Mouse (Mus musculus): ENCODE data around the gene Gm38655. TPM values are rescaled to one million over a fixed set of nuclear protein-coding genes. Genes with fewer than 3 reads are reported as not detected.

Gene Gm38655
- polyA plus RNA-seq (2015; fragmentation: Nextera tagmentation; extraction: Ambion mirVana): 0.19 TPM in 1 of 2 replicates, not detected in the other

DNA sequence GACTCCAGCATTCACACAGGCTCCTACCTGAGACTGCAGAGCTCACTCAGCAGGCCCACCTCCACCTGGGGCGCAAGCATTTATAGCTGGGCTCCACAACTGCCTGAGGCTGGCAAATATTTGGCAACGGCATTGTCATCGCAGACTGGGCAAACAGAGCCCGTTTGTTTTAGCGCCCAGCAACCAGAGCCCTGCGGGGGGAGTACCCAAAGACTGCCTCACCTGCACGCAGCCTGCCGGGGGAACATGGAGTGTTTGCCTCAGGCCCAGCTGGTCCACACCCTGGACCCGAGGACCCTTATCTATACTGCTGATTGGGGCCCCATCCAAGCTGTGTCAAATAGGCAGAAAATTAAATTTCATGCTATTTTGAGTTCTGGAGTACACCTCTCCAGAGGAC, at the start of gene Gm38655:
Gene Gm38655, minus strand, starts transcription at position 61 of the 400 bp plus-strand sequence.
- no peak for DNase-seq (ENCODE audit: low spot score)

DNA sequence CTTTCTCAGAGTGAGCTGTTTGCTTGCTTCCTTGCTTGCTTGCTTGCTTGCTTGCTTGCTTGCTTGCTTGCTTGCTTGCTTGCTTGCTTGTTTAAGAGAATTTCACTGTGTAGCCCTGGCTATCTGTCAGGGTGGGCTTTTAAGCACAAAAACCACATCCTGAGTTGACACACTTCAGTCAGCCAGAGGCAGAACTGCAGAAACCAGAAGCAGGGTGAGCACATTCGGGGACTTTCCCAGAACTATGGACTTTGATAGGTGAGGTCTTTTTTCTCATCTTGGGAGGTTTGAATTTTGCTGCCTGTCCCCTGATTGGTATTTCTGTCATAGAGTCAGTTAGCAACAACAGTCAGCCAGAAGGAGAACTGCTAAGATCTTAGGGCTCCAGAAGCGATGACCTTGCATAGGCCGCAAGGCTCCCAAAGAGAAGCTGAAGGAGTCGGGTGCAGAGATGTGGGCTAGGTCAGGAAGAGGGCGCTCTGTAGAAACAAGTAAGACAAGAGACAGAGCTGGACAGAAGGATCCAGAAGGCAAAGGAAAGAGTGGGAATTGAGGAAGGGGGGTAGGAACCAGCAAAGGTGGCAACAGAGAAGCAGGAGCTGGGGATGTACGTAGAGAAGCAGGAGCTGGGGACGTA, 49.4 kb upstream of the Gm38655 start:
- DNase-seq (ENCODE audit: low spot score): peak; percentile 78

- DNase-seq (ENCODE audit: low spot score): peak; percentile 61
Measured at GRCm38 (mm10) chr17:25222951-25223601, 47.8 kb upstream of the Gm38655 start.

GRCm38 (mm10) chr17:25222504-25222940, 47.3 kb upstream of the Gm38655 start:
- peak; percentile 77 for DNase-seq (ENCODE audit: low spot score)

- DNase-seq (ENCODE audit: low spot score): peak; percentile 82
Measured at GRCm38 (mm10) chr17:25221821-25222503, 46.7 kb upstream of the Gm38655 start.

- DNase-seq (ENCODE audit: low spot score): no peak
Measured at GRCm38 (mm10) chr17:25220746-25221145, 45.5 kb upstream of the Gm38655 start.

- peak; percentile 66 for DNase-seq (ENCODE audit: low spot score)
Measured at GRCm38 (mm10) chr17:25219492-25220295, 44.4 kb upstream of the Gm38655 start.

GRCm38 (mm10) chr17:25218967-25219366, 43.7 kb upstream of the Gm38655 start:
- no peak for DNase-seq (ENCODE audit: low spot score)

DNA sequence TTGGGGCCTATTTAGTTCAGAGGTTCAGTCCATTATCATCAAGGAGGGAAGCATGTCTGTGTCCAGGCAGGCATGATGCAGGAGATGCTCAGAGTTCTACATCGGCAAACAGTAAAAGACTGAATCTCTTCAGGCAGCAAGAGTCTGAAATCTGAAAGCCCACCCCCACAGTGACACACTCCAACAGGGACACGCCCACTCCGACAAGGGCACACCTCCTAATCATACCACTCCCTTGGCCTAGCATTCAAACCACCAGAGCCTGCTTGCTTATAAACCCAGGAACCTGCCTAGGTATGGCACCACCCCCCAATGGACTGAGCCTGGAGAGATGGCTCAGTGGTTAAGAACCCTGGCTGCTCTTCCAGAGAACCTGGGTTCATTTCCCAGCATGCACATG, 40.2 kb upstream of the Gm38655 start:
- no peak for DNase-seq (ENCODE audit: low spot score)

DNA sequence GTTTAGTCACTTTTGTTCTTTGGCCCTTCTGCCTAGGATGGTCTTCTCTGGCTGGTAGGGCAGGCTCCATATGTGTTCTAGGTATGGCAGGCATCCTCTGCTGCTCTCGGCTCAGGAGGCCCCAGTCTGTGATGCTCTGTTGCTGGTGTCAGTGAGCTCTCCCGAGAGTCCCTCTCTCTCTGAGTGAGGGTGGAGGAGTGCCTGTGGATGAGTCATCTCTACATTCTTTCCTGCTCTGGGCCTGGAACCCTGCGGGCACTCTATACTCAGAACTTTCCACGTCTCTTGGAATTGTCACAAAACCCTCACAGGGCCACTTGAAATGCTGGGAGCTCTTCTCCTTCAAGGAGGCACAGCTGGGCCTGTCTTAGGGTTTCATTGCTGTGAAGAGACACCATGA, 36.4 kb upstream of the Gm38655 start:
- DNase-seq (ENCODE audit: low spot score): no peak

- DNase-seq (ENCODE audit: low spot score): peak; percentile 3
Measured at GRCm38 (mm10) chr17:25210680-25211466, 35.6 kb upstream of the Gm38655 start.

GRCm38 (mm10) chr17:25210006-25210405, 34.7 kb upstream of the Gm38655 start:
- no peak for DNase-seq (ENCODE audit: low spot score)

- DNase-seq (ENCODE audit: low spot score): no peak
Measured at GRCm38 (mm10) chr17:25202401-25202800, 27.1 kb upstream of the Gm38655 start.

GRCm38 (mm10) chr17:25189091-25189490, 13.8 kb upstream of the Gm38655 start:
- DNase-seq (ENCODE audit: low spot score): no peak

GRCm38 (mm10) chr17:25188150-25189031, 13.1 kb upstream of the Gm38655 start, which contains the start of gene Unkl:
Gene Unkl, plus strand, starts transcription at chr17:25188397.
- peak; percentile 74 for DNase-seq (ENCODE audit: low spot score)

DNA sequence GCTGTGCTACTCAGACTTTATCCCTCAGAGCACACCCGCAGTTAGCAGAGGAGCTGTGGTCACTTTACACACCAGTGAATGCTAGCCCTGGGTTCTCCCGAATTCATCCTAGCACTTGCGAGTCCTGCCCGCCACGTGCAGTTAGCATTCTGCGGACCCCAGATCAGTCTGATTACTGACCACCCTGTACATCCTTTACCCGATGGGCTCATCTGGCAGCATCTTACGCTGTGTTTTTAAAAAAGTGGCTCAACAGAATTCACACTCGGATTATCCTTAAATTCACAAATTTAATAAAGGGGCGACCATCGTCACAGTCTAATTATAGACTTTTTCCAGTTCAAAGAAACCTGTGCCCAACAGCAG, 12.5 kb upstream of the Gm38655 start:
- no peak for DNase-seq (ENCODE audit: low spot score)

DNA sequence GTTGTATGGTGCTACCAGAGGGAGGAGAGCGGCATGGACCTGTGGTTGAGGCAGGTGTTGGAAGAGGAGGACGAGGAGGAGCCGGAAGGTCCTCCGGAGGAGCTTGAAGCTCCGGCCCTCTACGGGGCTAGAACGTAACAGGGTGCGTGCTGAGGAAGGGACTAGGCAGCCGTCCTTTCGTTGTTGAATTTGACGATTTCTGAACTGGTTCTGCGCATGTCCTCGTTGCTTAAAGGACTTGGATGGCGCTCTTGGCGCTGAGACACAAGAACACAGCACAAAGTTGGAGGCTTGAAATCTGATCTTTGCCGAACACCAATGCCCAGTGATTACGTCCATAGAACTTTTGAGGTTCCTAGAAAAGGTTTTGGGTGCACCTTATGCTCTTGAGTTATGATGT, 9.7 kb upstream of the Gm38655 start:
- DNase-seq (ENCODE audit: low spot score): peak; percentile 6

- peak; percentile 99 for DNase-seq (ENCODE audit: low spot score)
Measured at GRCm38 (mm10) chr17:25184129-25184691, 8.9 kb upstream of the Gm38655 start, which contains the start of gene BC003965. Gene BC003965, plus strand, starts transcription at chr17:25184554.

DNA sequence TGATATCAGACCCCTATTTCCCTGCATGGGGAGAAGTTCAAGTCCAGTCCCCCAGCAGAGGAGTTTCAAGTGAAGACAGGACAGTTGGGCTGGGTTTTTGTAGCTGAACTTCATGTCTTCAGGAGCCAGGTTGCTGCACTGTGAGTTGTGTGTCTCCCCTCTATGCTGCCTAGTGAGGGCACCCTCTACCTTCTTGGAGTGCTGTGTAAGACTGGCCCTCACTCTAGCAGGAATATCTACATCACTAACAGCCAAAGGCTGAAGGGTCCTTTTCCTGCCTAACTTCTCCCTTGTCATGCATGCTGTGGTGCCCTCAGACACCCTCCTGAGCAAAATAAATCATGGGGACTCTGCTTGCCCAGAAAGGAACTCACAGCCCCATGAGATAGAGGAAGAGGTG, 8.0 kb upstream of the Gm38655 start:
- DNase-seq (ENCODE audit: low spot score): peak; percentile 3
